16 mouse cellular contexts compared by ENCODE assay signal in genomic region chr1:144720736-144721135, GRCm38 (mm10). TPM values are rescaled to one million over a fixed set of nuclear protein-coding genes. Genes with fewer than 3 reads are reported as not detected.
"Had no signal": no experiment of that assay in that cellular context is flagged by ENCODE, and none has a peak within 500 bp of the region (broad histone marks: within the 10 kb centered on the region; RNA-seq: fewer than 3 reads in every experiment).

No protein-coding gene starts in this region.

- H3K4me1 ChIP-seq: midbrain, embryonic 10.5 days; midbrain, embryonic 12.5 days; neural tube, embryonic 13.5 days; neural tube, embryonic 15.5 days had no signal

- H3K9me3 ChIP-seq: midbrain, embryonic 10.5 days; midbrain, embryonic 12.5 days; neural tube, embryonic 13.5 days; neural tube, embryonic 15.5 days had no signal

- H3K4me2 ChIP-seq: lung, embryonic 14.5 days; midbrain, embryonic 12.5 days; neural tube, embryonic 13.5 days; neural tube, embryonic 15.5 days had no signal

- ATAC-seq: midbrain, embryonic 16.5 days had no signal

- H3K27me3 ChIP-seq: midbrain, embryonic 12.5 days; neural tube, embryonic 13.5 days; neural tube, embryonic 15.5 days had no signal

- DNase-seq: lung, adult 18-20 months; lung, embryonic 14.5 days; lung, postnatal 10 days; lung, postnatal 4 days; midbrain, embryonic 14.5 days; right cerebral cortex, postnatal 14 days; thymus, adult 2 months; thymus, postnatal 25 days; thymus, postnatal 4 days had no signal

- H3K4me3 ChIP-seq: midbrain, embryonic 10.5 days; midbrain, embryonic 12.5 days; myocyte; neural tube, embryonic 13.5 days; neural tube, embryonic 15.5 days had no signal

- H3K9ac ChIP-seq: lung, embryonic 14.5 days; midbrain, embryonic 12.5 days; neural tube, embryonic 13.5 days; neural tube, embryonic 15.5 days had no signal

- H3K36me3 ChIP-seq: midbrain, embryonic 10.5 days; midbrain, embryonic 12.5 days; neural tube, embryonic 13.5 days; neural tube, embryonic 15.5 days had no signal

- H3K27ac ChIP-seq: midbrain, embryonic 10.5 days; midbrain, embryonic 12.5 days; neural tube, embryonic 13.5 days; neural tube, embryonic 15.5 days had no signal

RNA-seq across cellular contexts. Expression of gene Rgs18, which starts 54.5 kb away (rescaled TPM):
- polyA plus RNA-seq: myocyte; testis, adult 2 months had no signal
